ENCODE assay signal across 19 mouse cellular contexts in genomic region chr14:47513606-47514005, GRCm38 (mm10). TPM values are rescaled to one million over a fixed set of nuclear protein-coding genes. Genes with fewer than 3 reads are reported as not detected.
DNase-seq lines count a peak whose midpoint lies in the region; ATAC-seq and TF ChIP-seq lines count a peak whose summit lies in the region.
"Had no signal": no experiment of that assay in that cellular context is flagged by ENCODE, and none has a peak within 500 bp of the region (broad histone marks: within the 10 kb centered on the region; RNA-seq: fewer than 3 reads in every experiment).

No protein-coding gene starts in this region.

- no peaks in the 10 kb centered on the region for H3K27me3 ChIP-seq in liver, embryonic 13.5 days
- H3K27me3 ChIP-seq: hindbrain, embryonic 13.5 days; limb, embryonic 13.5 days; stomach, embryonic 15.5 days had no signal

- TF ChIP-seq CTCF in left cerebral cortex, adult 2 months (IDR thresholded peaks at IDR 0.05): no peak

- no peak overlapping the region for H3K4me3 ChIP-seq in liver, embryonic 13.5 days (replicated peaks)
- no peak overlapping the region for H3K4me3 ChIP-seq in left cerebral cortex, adult 2 months
- H3K4me3 ChIP-seq: heart, adult 2 months; hindbrain, embryonic 13.5 days; limb, embryonic 13.5 days; stomach, embryonic 15.5 days had no signal

- H3K36me3 ChIP-seq in liver, embryonic 13.5 days: peaks cover 27% of the 10 kb centered on the region
- H3K36me3 ChIP-seq: hindbrain, embryonic 13.5 days; stomach, embryonic 15.5 days had no signal

- intact Hi-C loops in left cerebral cortex, adult 2 months (cut with DNase I): loop anchor here (2.0 kb wide), 1 partner anchor 39 kb away; no protein-coding TSS in a partner anchor
- intact Hi-C loops in heart, postnatal 25 days (cut with DNase I): no loop called here

- ATAC-seq in liver, embryonic 13.5 days (ENCODE audit: low read depth): no peak
- ATAC-seq in common myeloid progenitor, adult 5-6 weeks (replicated peaks; ENCODE audit: low read depth, poor library complexity, severe bottlenecking): peak; percentile 43
- ATAC-seq in megakaryocyte progenitor cell, adult 5-6 weeks (replicated peaks; ENCODE audit: poor library complexity): peak; percentile 29
- ATAC-seq: CD4-positive, CD25-positive, alpha-beta regulatory T cell, adult 4 months; lung, postnatal 0 days had no signal

- H3K9ac ChIP-seq in liver, embryonic 13.5 days: no peak overlapping the region
- H3K9ac ChIP-seq: hindbrain, embryonic 13.5 days; limb, embryonic 13.5 days; stomach, embryonic 15.5 days had no signal

- H3K9me3 ChIP-seq in liver, embryonic 13.5 days (replicated peaks): no peaks in the 10 kb centered on the region
- H3K9me3 ChIP-seq: G1E; hindbrain, embryonic 13.5 days; limb, embryonic 13.5 days; stomach, embryonic 15.5 days had no signal

- H3K4me1 ChIP-seq in liver, embryonic 13.5 days (replicated peaks): peaks cover 76% of the 10 kb centered on the region
- H3K4me1 ChIP-seq: hindbrain, embryonic 13.5 days had no signal

- DNase-seq in liver, embryonic 13.5 days: no peak
- no peak for DNase-seq in liver
- no peak for DNase-seq in left cerebral cortex, adult 2 months (ENCODE audit: extremely low spot score in 1 of 2, low spot score in 2 of 2)
- DNase-seq in cerebellum, adult 11-12 months: no peak
- no peak for DNase-seq in heart, postnatal 25 days (ENCODE audit: low spot score)
- DNase-seq: adrenal gland, postnatal 36 days; cerebellum, adult 9-11 months; heart, adult 2 months; kidney, adult 9 months; kidney, postnatal 36 days; thymus, postnatal 14 days had no signal

- 78% methylated on average over 3 of the region's 3 CpGs for WGBS in liver, embryonic 13.5 days (ENCODE audit: insufficient replicate concordance)

- no peak overlapping the region for H3K4me2 ChIP-seq in liver, embryonic 13.5 days
- H3K4me2 ChIP-seq: hindbrain, embryonic 13.5 days; limb, embryonic 13.5 days; stomach, embryonic 15.5 days had no signal

- H3K27ac ChIP-seq in liver, embryonic 13.5 days: peak overlapping the region; percentile 92
- H3K27ac ChIP-seq in left cerebral cortex, adult 2 months: peak overlapping the region; percentile 78
- H3K27ac ChIP-seq: heart, adult 2 months; hindbrain, embryonic 13.5 days; limb, embryonic 13.5 days; stomach, embryonic 15.5 days had no signal

RNA-seq across cellular contexts. Expression of gene Atg14, which starts 56.8 kb away (rescaled TPM):
- 5.9 and 6.9 TPM in 2 replicates for polyA plus RNA-seq in liver, embryonic 13.5 days (2015; fragmentation: Nextera tagmentation; extraction: Ambion mirVana)
- total RNA-seq in common myeloid progenitor, adult 5-6 weeks (2017): 6.9 and 17.0 TPM in 2 replicates
- 10 to 100 TPM; 18.9 to 20.6 TPM for total RNA-seq in left cerebral cortex, adult 2 months (2021)
- 6.1 and 7.5 TPM in 2 replicates for total RNA-seq in megakaryocyte progenitor cell, adult 5-6 weeks (2015)
- total RNA-seq in megakaryocyte progenitor cell, adult 5-6 weeks (2017): 7.1 and 10.9 TPM in 2 replicates
- total RNA-seq in heart, postnatal 25 days (2021): 10 to 100 TPM; 10.1 TPM
